Mouse (Mus musculus) embryonic facial prominence, embryonic 11.5 days (tissue): ENCODE results near the gene Kidins220. TPM values are rescaled to one million over a fixed set of nuclear protein-coding genes. Genes with fewer than 3 reads are reported as not detected.

ENCODE experiments used
- ATAC-seq: fragments of 200-750 bp; cut with Nextera tagmentation; replicated peaks from 2 replicates; pipeline ENCODE4 v1.8.0; 2017; ENCODE audit warnings: low read depth; ENCODE audit not compliant: insufficient number of reproducible peaks, low FRiP score, low TSS enrichment
- DNase-seq: peaks from one replicate; pipeline ENCODE4 v3.0.0-alpha.2; 2015; ENCODE audit warnings: low spot score
- H3K27ac ChIP-seq: fragments of 300-500 bp; sonication (generic); replicated peaks from 2 replicates; pipeline ENCODE4 v1.5.1; 2014; ENCODE audit warnings: mild to moderate bottlenecking, low read depth, low read length, control low read depth
- H3K27me3 ChIP-seq: fragments of 300-500 bp; sonication (generic); 2 replicates; pipeline ENCODE4 v1.6.1; 2014; ENCODE audit warnings: mild to moderate bottlenecking, low read length, moderate library complexity, mixed read lengths; ENCODE audit not compliant: control insufficient read depth, insufficient read depth
- H3K36me3 ChIP-seq: fragments of 300-500 bp; sonication (generic); replicated peaks from 2 replicates; pipeline ENCODE4 v1.6.1; 2014; ENCODE audit warnings: low read depth, mild to moderate bottlenecking, low read length, moderate library complexity, mixed read lengths; ENCODE audit not compliant: control insufficient read depth, insufficient read depth
- H3K4me1 ChIP-seq: fragments of 300-500 bp; sonication (generic); 2 replicates; pipeline ENCODE4 v1.6.1; 2014; ENCODE audit warnings: low read length, mixed read lengths; ENCODE audit not compliant: control insufficient read depth, insufficient read depth
- H3K4me2 ChIP-seq: fragments of 300-500 bp; sonication (generic); 2 replicates; pipeline ENCODE4 v1.6.1; 2014; ENCODE audit warnings: low read depth, mild to moderate bottlenecking, control low read depth, low read length, moderate library complexity
- H3K4me3 ChIP-seq: fragments of 300-500 bp; sonication (generic); 2 replicates; pipeline ENCODE4 v1.5.1; 2014; ENCODE audit warnings: low read depth, low read length, control low read depth
- H3K9ac ChIP-seq: fragments of 300-500 bp; sonication (generic); replicated peaks from 2 replicates; pipeline ENCODE4 v1.6.1; 2014; ENCODE audit warnings: mild to moderate bottlenecking, control low read depth, low read length
- H3K9me3 ChIP-seq: fragments of 300-500 bp; sonication (generic); replicated peaks from 2 replicates; pipeline ENCODE4 v1.6.1; 2016; ENCODE audit warnings: mild to moderate bottlenecking, low read length, inconsistent platforms, mixed read lengths; ENCODE audit not compliant: control insufficient read depth
- WGBS: fragments of 180-500 bp; shearing (Covaris S2); extraction: QIAGEN DNeasy Blood & Tissue Kit; methylation state at CpG from one replicate; pipeline ENCODE4 v1.1.7; 2014; 5-methylcytosine and 5-hydroxymethylcytosine counted together
- polyA plus RNA-seq: library from polyadenylated mRNA; unstranded; fragments of >200 nt; fragmentation: Nextera tagmentation; extraction: Ambion mirVana; gene quantifications from 2 replicates; pipeline ENCODE4 v1.2.1, GENCODE M21; 2014

Gene Kidins220
- polyA plus RNA-seq, 1 experiment from 2014 or later, result 23.4 TPM

- no peaks in the 10 kb centered on the region for H3K36me3 ChIP-seq
- H3K9me3 ChIP-seq, result no peaks in the 10 kb centered on the region
- peak within 1 kb of the TSS; percentile 99 for H3K27ac ChIP-seq
- ATAC-seq, result no peak
- peak within 1 kb of the TSS; percentile 76 for H3K9ac ChIP-seq
- H3K27me3 ChIP-seq, result no peaks in the 10 kb centered on the region
- peak within 1 kb of the TSS; percentile 87 for H3K4me3 ChIP-seq
- H3K4me2 ChIP-seq, result peak within 1 kb of the TSS; percentile 92
- 0% methylated on average over 1 of the region's 1 CpGs for WGBS
- no peak for DNase-seq
- no peaks in the 10 kb centered on the region; the same call in none of the 2 replicates for H3K4me1 ChIP-seq
Measured at GRCm38 (mm10) chr12:25097052-25097209, 122.2 kb downstream of the Kidins220 start, which contains the start of gene Id2. Gene Id2, minus strand, starts transcription at chr12:25097140.

DNA sequence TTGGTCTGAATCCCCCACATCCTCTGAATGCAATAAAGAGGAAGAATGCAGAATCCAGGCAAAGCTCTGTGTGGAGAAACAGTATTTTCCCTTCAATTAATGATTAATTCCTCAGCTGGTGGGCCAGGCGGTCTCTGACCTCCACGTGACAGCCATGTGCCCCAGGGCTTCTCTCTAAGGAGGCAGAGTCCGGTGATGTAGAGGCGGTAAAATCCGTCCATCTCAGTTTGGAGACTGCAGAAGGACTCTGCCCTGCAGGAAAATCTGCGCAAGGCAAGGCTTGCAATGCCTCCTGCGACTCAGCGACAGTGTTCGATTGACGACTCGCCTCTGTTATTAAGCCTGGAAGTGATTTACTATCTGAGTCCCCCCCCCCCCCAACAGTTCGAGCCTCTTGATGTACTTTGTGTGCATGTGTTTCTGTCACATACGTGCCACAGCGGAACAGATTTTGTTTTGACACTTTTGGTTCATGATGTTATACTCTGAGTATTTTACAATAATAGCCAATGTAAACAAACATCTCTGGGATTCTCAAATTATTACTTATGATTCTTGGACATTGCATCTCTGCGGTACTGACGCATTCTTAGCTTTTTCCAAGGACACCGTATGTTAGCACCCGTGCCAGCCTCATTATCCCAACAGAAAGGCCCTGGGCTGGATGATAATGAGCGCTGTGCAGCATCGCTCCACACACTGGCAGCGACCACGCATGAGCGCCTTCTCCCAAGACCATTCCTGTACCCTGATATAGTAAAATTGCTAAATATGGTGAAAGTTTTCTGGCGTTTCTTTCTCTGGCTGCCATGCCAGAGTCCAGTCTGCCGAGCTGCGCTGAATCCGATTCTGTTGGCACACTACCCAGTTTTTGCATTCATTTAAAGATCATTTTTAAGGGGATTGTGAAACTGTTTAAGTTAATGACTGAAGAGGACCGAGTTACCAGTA lies 122.8 kb downstream of the Kidins220 start:
- no peak for ATAC-seq
- WGBS, result 3% methylated on average over 28 of the region's 28 CpGs
- Histone ChIP-seq H3K9ac (peak overlapping the region; percentile 76), H3K27ac (peak overlapping the region; percentile 99), H3K4me3 (peak overlapping the region; percentile 87), H3K27me3 (no peaks in the 10 kb centered on the region), H3K9me3 (no peaks in the 10 kb centered on the region), H3K4me2 (peak overlapping the region; percentile 92), H3K4me1 (no peaks in the 10 kb centered on the region; the same call in none of the 2 replicates), H3K36me3 (no peaks in the 10 kb centered on the region)
- DNase-seq, result peak; percentile 71

DNA sequence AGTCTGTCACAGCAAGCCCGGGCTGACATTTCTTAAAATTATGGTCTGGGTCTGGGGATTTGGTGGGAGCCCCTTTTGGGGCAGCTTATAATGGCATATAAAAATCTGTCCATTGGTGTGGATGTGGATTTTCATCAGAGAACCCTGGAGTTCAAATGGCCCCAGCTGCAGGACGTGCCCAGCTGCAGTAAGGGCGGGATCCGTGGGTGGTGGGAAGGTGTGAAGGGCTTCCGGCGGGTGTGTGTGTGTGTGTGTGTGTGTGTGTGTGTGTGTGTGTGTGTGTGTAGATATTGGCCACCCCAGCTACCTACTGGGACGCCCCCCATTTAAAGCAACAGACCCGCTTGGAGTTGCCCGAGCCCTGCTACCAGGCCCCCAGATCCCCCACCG lies 123.4 kb downstream of the Kidins220 start:
- H3K9me3 ChIP-seq, result no peaks in the 10 kb centered on the region
- H3K9ac ChIP-seq, result peak overlapping the region; percentile 76
- DNase-seq (no peak), ATAC-seq (no peak)
- H3K36me3 ChIP-seq, result no peaks in the 10 kb centered on the region
- peak overlapping the region; percentile 29 for H3K4me3 ChIP-seq
- H3K4me2 ChIP-seq, result peak overlapping the region; percentile 92
- peak overlapping the region; percentile 99 for H3K27ac ChIP-seq
- 2% methylated on average over 10 of the region's 10 CpGs for WGBS
- H3K4me1 ChIP-seq, result no peaks in the 10 kb centered on the region; the same call in none of the 2 replicates
- no peaks in the 10 kb centered on the region for H3K27me3 ChIP-seq

GRCm38 (mm10) chr12:25098561-25099312 lies 124.0 kb downstream of the Kidins220 start:
- Histone ChIP-seq H3K36me3 (no peaks in the 10 kb centered on the region), H3K4me3 (peak overlapping the region; percentile 50), H3K27ac (peak overlapping the region; percentile 99), H3K27me3 (no peaks in the 10 kb centered on the region), H3K4me1 (no peaks in the 10 kb centered on the region; the same call in 1 of the 2 replicates), H3K9ac (peak overlapping the region; percentile 76), H3K9me3 (no peaks in the 10 kb centered on the region), H3K4me2 (peak overlapping the region; percentile 92)
- peak; percentile 98 for DNase-seq
- peak; percentile 85 for ATAC-seq
- WGBS, result under 1% methylated on average over 58 of the region's 61 CpGs

DNA sequence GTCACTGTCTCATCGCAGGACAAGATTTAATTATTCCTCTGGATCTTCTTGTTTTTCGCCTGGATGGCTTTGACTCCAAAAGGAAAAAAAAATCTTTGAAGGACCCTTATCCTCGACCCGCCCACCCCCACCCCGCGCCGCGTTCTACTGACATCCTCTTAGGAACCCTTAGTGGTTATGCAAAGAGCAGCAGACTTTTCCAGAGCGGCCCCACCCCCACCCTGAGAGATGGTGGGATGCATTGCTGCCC lies 124.5 kb downstream of the Kidins220 start:
- Histone ChIP-seq H3K9ac (peak overlapping the region; percentile 76), H3K27me3 (no peaks in the 10 kb centered on the region), H3K36me3 (no peaks in the 10 kb centered on the region), H3K4me3 (peak overlapping the region; percentile 50), H3K9me3 (no peaks in the 10 kb centered on the region), H3K4me2 (peak overlapping the region; percentile 92), H3K27ac (peak overlapping the region; percentile 99), H3K4me1 (no peaks in the 10 kb centered on the region; the same call in 1 of the 2 replicates)
- DNase-seq (peak; percentile 86), ATAC-seq (peak; percentile 54)
- 0% methylated on average over 9 of the region's 9 CpGs for WGBS

GRCm38 (mm10) chr12:25099563-25100408 lies 125.1 kb downstream of the Kidins220 start:
- H3K4me3 ChIP-seq, result peak overlapping the region; percentile 50
- H3K27me3 ChIP-seq, result no peaks in the 10 kb centered on the region
- DNase-seq (peak; percentile 74), ATAC-seq (no peak)
- no peaks in the 10 kb centered on the region for H3K9me3 ChIP-seq
- under 1% methylated on average over 38 of the region's 38 CpGs for WGBS
- H3K4me2 ChIP-seq, result peak overlapping the region; percentile 92
- H3K9ac ChIP-seq, result peak overlapping the region; percentile 76
- H3K4me1 ChIP-seq, result no peaks in the 10 kb centered on the region; the same call in 1 of the 2 replicates
- H3K36me3 ChIP-seq, result no peaks in the 10 kb centered on the region
- peak overlapping the region; percentile 99 for H3K27ac ChIP-seq

- H3K9me3 ChIP-seq, result no peaks in the 10 kb centered on the region
- no peak for ATAC-seq
- under 1% methylated on average over 59 of the region's 59 CpGs for WGBS
Measured at GRCm38 (mm10) chr12:25100411-25101217, 125.9 kb downstream of the Kidins220 start.

More at GRCm38 (mm10) chr12:25100411-25101217, 125.9 kb downstream of the Kidins220 start:
- H3K36me3 ChIP-seq, result no peaks in the 10 kb centered on the region
- no peaks in the 10 kb centered on the region; the same call in 1 of the 2 replicates for H3K4me1 ChIP-seq
- no peaks in the 10 kb centered on the region for H3K27me3 ChIP-seq
- H3K27ac ChIP-seq, result peak overlapping the region; percentile 99
- peak; percentile 90 for DNase-seq
- H3K9ac ChIP-seq, result peak overlapping the region; percentile 76
- H3K4me3 ChIP-seq, result peak overlapping the region; percentile 50
- H3K4me2 ChIP-seq, result peak overlapping the region; percentile 92
